Mouse (Mus musculus) naive thymus-derived CD4-positive, alpha-beta T cell, adult 5 months (primary cell): Measurements from ENCODE around the gene Ecd. TPM values are rescaled to one million over a fixed set of nuclear protein-coding genes. Genes with fewer than 3 reads are reported as not detected.

Experiments used
- polyA plus RNA-seq: library from polyadenylated mRNA; unstranded; fragments of 100-300 nt; shearing (Covaris generic); gene quantifications from one replicate; pipeline ENCODE4 v1.2.1, GENCODE M21; 2017

Gene Ecd
- polyA plus RNA-seq, result 47.5 TPM

DNA sequence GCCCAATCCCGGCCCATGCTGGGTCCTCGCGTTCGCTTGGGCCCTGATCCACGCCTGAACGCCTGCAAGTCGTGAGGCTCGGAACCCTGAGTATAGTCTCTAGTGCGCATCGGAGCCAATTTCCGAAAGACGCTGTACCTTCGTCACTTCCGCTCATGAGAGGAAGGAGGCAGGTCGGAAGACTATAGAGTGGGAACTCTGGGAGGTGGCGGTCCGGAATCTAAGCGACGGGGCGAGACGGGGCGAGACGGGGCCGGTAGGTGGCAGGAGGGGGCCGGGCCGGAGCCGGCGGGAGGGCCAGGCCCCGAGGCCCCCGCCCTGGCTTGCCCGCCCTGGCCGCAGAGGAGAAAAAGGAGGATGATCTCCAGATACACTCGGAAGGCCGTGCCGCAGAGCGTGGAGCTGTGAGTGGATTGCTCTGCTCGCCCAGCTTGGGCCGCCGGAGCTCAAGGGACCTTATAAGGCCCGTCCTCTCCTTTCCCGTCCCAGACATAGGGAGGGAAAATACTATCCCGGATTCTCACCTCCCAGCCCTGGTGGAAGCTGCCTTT lies at the start of gene Ecd, which contains the start of gene Fam149b:
Gene Ecd, minus strand, starts transcription at position 131 of the 551 bp plus-strand sequence.
Gene Fam149b, plus strand, starts transcription at position 172 of the 551 bp plus-strand sequence.

DNA sequence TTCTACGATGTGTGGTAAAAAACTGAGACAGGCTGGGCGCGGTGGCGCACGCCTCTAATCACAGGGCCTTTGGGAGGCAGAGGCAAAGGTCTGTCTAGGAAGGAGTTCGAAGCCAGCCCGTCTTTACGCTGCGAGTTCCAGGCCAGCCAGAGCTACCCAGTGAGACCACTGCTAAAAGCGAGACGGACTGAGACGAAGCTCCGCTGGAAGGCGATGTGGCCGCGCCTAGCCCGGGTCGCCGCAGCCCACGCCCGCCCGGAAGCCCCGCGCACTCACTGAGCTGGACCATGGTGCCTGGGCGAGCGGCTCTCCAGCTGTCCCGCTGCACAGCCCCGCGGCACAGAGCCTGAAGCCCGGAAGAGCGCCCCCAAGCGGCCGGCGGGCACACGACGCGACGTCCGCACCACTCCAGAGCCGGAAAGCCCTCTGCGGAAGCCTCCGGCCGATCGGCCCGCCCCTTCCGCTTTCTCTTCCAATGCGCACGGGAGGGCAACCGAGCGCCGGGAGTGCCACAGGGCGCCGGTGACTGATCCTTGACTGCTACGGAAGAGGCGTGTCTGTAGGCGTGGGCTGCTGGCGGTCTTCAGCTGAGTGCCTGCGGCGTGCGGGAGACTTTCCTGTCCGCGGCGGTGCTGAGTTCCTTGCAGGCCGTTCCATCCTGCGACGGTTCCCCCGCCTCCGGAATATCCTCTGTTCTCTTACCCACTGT lies 45.4 kb upstream of the Ecd start, which contains the start of gene Mrps16:
Gene Mrps16, minus strand, starts transcription at position 430 of the 709 bp plus-strand sequence.

DNA sequence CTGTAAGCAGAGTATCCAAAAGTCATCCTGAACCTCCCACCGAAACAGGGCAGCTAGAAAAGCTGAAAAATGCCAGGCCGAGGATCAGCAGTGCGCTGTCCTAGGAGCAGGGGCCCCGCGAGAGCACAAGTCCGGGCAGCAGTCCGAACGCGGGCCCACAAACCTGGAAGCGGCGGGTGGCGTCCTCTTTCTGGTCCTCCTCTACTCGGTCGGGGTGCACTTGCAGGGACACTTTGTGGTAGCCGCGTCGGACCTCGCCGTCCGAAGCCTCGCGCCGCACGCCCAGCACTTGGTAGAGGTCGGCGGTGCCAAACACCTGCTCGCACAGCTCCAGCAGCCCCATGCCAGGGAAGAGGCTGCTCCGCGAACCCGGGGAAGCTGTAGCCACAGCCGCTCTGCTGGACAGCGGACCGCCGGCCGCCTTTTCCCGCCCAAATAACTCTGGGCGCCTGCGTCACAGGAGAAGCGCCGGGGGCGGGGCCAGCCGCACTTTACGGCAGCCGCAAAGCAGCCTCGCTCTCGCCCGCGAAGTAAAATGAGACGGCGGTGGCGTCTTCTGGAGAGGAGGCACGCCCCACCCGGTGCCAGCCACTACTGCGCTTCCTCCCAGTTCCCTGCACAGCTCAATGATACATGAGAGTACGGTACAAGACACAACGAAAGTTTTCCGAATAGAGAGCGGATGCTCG lies 40.7 kb upstream of the Ecd start, which contains the start of gene Dnajc9:
Gene Dnajc9, minus strand, starts transcription at position 470 of the 689 bp plus-strand sequence.

DNA sequence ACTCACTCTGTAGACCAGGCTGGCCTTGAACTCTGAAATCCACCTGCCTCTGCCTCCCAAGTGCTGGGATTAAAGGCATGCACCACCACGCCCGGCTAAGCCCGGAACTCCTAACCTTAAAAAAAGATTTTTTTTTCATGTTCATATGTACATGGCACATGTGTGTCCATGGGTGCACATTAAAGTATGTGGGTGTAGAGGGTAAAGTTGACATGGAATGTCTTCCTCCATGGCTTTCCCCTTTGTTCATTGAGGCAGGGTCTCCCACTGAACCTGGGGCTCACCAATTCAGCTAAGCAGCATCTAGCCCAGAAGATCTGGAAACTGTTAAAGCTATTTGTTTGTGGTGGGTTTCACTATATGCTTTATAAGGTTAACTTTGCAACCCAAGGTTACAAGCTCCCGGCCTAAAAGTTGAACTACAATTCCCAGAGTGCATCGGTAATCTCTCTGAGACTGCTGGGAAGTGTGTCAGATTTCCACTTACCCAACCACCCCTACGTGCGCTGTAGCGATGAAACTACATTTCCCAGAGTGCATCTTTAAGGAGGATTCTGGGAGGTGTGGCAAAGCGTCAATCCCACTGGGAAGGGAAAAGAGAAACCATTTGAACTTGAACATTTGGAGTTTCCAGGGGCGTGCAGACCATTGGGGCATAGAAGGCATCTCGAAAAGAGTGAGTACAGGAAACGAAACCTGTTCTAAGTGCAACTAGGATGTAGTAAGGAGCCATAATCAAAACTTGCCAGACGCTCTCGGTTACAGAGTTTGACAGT lies 53.6 kb downstream of the Ecd start, which contains the start of gene Nudt13:
Gene Nudt13, plus strand, starts transcription at position 581 of the 776 bp plus-strand sequence.

Other genes starting within 250 kb of the Ecd start
- 20.2 TPM for gene Saysd1, start 209.6 kb downstream of the Ecd start, polyA plus RNA-seq
- gene Kcnk5, start 166.3 kb downstream of the Ecd start, polyA plus RNA-seq, result 0.24 TPM
- not detected for gene Kcnk16, start 78.9 kb downstream of the Ecd start, polyA plus RNA-seq
- gene Nudt13, start 53.4 kb downstream of the Ecd start, polyA plus RNA-seq, result 15.9 TPM
- 57.2 TPM for gene Fam149b, start within 50 bp of the Ecd start, polyA plus RNA-seq
- gene Dnajc9, start 40.8 kb upstream of the Ecd start, polyA plus RNA-seq, result 139 TPM
- 39.7 TPM for gene Mrps16, start 45.5 kb upstream of the Ecd start, polyA plus RNA-seq
- not detected for gene Cfap70, start 104.1 kb upstream of the Ecd start, polyA plus RNA-seq
- gene Anxa7, start 132.0 kb upstream of the Ecd start, polyA plus RNA-seq, result 35.0 TPM
- 0.88 TPM for gene Mss51, start 148.8 kb upstream of the Ecd start, polyA plus RNA-seq
- gene Ppp3cb, start 198.5 kb upstream of the Ecd start, polyA plus RNA-seq, result 26.4 TPM